Mouse (Mus musculus) inflammation-experienced regulatory T-cells, adult 6 months (primary cell): ENCODE measurements around the gene Rasl12. TPM values are rescaled to one million over a fixed set of nuclear protein-coding genes. Genes with fewer than 3 reads are reported as not detected.

Source experiments
- ATAC-seq: one replicate; pipeline ENCODE4 v1.8.0; 2017
- polyA plus RNA-seq, 3 experiments: library from polyadenylated mRNA; unstranded; fragments of 100-300 nt; shearing (Covaris generic); gene quantifications; one replicate each; pipeline ENCODE4 v1.2.1; 2017

Rasl12 gene
- polyA plus RNA-seq, 3 experiments from 2014 or later = 0.23 to 0.89 TPM; not detected in 1

GRCm38 (mm10) chr9:65392638-65393364 lies 5.5 kb upstream of the Rasl12 start:
- ATAC-seq = no peak

- no peak for ATAC-seq
These were observed 4.7 kb upstream of the Rasl12 start for GRCm38 (mm10) chr9:65393606-65394005.

DNA sequence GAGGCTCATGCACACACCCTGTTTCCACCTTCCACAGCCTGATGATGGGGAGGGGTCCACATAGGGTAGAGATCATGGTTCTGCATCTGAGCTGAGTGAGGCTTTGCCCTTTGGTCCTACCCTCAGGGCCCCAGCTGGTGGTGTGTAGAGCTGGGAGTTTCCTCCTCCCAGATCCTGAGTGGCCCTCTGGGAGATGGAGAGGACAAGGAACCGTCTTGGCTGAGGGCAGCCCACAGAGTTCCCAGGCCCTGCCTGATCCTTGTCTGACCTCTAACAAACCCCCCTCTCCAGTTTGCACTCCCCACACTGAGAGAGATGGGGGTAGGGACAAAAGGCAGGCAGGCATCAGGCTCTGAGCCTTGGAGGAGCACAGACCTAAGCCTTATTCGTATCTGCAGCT lies 3.9 kb upstream of the Rasl12 start:
- ATAC-seq = no peak

DNA sequence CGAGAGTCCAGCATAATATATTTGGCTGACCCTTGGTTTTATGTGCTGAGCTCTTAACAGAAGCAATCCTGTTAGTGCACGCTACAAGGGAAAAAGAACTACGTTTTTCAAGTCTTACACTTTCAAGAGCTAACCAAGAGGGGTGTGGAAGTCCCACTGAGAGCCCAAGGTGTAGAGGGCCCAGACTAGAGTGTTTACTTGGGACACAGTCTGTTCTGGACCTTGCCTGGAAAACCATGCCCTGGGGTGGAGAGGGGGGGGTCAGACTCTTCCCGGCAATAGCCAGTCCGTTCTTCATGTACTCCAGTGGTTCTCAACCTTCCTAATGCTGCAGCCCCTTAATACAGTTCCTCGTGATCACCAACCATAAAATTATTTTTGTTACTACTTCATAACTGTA lies 1.6 kb downstream of the Rasl12 start:
- ATAC-seq = no peak

DNA sequence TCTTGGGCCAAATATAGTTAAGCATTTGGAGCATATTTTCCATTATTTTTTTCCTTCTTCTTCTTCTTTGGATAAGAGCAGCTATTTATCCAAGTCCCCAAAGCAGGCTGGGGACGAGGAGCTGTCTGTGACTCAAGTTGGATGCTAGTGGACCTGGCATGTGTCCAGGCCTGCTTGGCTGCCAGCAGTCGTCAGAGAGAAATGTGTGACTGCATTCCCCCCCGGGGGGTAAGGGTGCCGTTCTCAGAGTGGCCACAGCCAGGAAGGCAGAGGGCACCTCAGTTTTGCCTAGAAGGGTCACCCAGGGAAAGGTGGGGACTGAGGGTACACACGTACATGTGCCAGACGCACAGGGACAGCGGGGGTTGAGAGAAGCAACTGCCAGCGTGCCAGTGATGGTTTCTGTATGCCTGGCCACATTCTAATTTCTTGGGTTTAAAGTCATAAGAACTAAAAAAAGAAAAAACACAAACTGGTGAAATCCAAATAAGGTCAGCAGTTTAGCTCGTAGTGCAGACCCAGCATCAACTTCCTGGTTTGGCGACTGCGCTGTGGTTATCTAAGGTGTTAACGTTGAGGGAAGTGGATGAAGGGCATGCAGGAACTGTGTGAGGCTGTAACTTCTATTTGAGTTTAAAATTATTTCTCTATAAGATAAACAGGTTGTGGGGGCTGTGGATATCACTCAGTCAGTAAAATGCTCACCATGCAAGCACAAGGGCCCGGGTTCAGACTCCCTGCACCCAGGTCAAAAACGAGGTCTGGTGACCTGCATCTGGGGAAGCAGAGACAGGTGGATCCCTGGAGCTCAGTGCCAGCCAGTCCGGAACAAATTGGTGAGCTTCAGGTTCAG lies 6.3 kb downstream of the Rasl12 start:
- ATAC-seq = no peak

DNA sequence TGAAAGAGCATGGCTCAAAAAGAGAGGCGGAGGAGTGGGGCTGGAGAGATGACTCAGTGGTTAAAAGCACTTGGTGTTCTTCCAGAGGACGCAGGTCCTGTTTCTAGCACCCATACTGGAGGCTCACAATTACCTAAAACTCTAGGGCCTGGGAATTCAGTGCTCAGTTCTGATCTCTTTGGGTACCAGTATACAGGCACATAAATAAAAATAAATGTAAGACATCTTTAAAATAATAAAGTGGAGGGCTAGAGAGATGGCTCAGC lies 6.8 kb downstream of the Rasl12 start:
- no peak for ATAC-seq

DNA sequence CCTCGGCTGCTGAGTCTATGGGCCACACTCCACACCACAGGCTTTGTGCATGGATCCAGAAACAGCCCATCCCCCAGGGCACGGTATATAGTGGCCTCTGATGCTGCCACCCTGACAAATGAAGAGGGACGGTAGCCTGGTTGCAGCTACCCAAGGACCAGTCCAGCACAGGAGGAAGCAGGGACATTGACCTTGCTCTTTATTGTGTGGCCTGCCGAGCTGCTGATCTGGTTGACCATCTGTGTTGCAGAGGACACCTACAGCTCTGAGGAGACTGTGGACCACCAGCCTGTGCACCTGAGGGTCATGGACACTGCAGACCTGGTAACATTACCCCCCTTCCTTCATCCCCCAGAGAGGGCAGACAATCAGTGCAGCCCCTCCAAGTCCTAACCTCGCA lies 9.0 kb downstream of the Rasl12 start:
- no peak for ATAC-seq

- no peak for ATAC-seq
These were observed 9.6 kb downstream of the Rasl12 start for GRCm38 (mm10) chr9:65407861-65408260.

DNA sequence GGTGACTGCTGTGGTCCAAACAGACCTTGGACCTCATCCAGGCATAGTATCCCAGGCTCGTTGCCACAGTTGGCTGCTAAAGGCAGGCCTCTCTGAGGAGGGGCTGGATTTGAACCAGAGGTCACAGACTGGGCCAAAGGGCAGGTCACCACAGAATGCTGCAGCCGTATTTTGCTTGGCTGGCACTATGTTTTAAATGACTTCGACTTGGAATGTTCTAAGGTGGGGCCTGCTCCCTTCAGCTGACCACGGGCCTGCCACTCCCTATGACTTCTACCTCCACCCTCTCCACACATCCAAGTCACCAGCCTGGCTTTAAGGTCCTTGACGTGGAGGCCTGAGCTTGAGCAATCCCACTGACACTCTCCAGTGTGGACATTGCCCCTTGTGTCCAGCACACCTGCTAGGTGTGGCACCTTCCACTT lies 10.6 kb downstream of the Rasl12 start:
- ATAC-seq = no peak

GRCm38 (mm10) chr9:65410378-65410777 lies 12.1 kb downstream of the Rasl12 start:
- ATAC-seq = no peak

- ATAC-seq = no peak
These were observed 13.0 kb downstream of the Rasl12 start for GRCm38 (mm10) chr9:65411326-65411725.

- no peak for ATAC-seq
These were observed 19.4 kb downstream of the Rasl12 start for GRCm38 (mm10) chr9:65417738-65418137.

DNA sequence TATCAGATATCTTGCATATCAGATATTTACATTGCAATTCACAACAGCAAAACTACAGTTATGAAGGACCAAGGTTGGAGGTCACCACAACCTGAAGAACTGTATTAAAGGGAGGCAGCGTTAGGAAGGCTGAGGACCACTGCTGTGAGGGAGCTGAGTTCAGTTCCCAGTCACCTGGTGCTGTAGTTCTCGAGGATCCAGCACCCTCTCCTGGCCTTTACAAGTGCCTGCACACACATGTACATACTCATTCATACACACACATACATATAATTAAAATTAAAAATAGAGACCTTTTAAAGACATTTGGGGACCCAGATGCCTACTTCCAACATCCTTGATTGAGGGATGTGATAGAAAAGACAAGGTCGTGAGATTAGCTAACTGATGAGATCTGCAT lies 21.3 kb downstream of the Rasl12 start:
- no peak for ATAC-seq

GRCm38 (mm10) chr9:65422760-65423501 lies 24.6 kb downstream of the Rasl12 start, which contains the start of gene Slc51b:
Gene Slc51b (minus strand): TSS chr9:65422955.
- no peak for ATAC-seq

DNA sequence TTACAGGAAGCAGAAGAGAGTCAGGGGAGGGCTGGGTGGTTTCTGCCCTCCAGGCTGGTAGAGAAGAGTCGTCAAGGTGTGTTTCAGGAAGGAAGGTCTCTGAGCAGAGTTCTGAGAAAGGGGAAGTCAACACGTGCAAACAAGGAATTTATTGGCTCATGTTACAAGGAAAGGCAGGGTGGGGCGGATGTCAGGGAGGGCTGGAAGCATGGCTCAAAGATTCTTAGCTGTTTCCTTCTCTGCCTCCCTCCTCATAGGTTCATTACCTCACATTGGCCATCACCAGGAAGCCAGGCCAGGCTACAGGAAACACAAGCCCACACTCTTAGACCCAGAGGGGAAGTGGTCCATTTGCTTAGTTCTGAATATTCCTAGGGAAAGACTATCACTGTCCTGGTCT lies 26.1 kb downstream of the Rasl12 start:
- ATAC-seq = no peak

GRCm38 (mm10) chr9:65427511-65427910 lies 29.2 kb downstream of the Rasl12 start:
- no peak for ATAC-seq

GRCm38 (mm10) chr9:65428003-65428402 lies 29.7 kb downstream of the Rasl12 start:
- no peak for ATAC-seq

- no peak for ATAC-seq
These were observed 32.1 kb downstream of the Rasl12 start for GRCm38 (mm10) chr9:65430401-65430800.

- ATAC-seq = no peak
These were observed 32.6 kb downstream of the Rasl12 start for GRCm38 (mm10) chr9:65430921-65431320.

- ATAC-seq = no peak
These were observed 33.9 kb downstream of the Rasl12 start for GRCm38 (mm10) chr9:65432236-65432635.

DNA sequence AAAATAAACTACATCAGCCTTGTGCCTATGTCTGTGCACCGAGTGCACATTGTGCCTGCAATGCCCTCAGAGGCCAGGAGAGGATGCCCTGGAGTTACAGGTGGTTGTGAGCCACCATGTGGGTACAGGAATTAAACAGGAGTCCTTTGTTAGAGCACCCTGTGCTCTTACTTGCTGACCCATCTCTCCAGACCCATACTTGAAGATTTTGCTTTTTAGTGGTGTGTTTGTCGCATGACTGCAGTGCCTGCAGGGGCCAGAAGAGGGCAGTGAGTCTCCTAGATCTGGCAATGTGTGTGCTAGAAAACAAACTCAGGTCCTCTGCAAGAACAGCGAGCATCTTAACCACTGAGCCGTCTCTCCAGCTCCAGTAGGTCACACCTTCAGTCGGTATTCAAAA lies 35.8 kb downstream of the Rasl12 start:
- no peak for ATAC-seq

GRCm38 (mm10) chr9:65435211-65435610 lies 36.9 kb downstream of the Rasl12 start:
- no peak for ATAC-seq

DNA sequence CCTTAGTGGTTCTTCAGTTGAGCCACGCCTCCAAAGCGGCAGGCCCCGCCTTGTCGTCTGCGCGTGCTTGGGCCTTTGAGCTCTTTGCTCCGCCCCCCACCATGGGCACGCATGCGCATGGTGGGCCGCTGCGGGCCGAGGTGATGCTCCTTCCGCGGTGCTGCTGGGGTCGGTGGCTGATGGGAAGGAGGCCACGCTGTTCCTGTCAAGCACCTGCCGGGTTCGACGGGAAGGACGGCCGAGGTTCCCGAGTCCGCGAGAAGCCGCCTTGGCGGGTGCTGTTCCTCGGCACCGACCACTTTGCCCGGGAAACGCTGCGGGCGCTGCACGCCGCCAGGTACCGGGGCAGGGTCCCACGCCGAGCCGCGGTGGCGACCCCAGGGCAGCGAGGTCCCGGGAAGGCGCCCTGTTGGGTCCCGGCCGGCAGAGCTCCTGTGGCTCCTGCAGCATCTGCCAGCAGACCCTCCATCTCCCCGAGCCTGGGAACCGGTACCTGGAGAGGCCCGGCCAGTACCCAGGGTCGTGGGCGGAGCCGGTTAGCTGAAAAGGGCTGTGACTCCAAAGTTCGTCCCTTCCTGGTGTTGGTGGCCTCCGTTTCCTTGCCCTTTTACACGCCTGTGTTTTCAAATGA lies 37.5 kb downstream of the Rasl12 start, which contains the start of gene Mtfmt:
Mtfmt (plus strand) TSS at position 112 of the 631 bp plus-strand sequence.
- ATAC-seq = peak; percentile 94
